Mouse (Mus musculus) heart, postnatal 0 days (tissue): Measurements from ENCODE around the gene Cdk5r2.

Source experiments
- CTCF ChIP-seq: IDR thresholded peaks from 2 replicates; pipeline ENCODE4 v1.5.1; 2016; ENCODE audit warnings: antibody characterized with exemption, control low read depth, low read depth
- EP300 ChIP-seq: IDR thresholded peaks from 2 replicates; pipeline ENCODE4 v1.6.1; 2016; ENCODE audit warnings: antibody characterized with exemption, low read depth

DNA sequence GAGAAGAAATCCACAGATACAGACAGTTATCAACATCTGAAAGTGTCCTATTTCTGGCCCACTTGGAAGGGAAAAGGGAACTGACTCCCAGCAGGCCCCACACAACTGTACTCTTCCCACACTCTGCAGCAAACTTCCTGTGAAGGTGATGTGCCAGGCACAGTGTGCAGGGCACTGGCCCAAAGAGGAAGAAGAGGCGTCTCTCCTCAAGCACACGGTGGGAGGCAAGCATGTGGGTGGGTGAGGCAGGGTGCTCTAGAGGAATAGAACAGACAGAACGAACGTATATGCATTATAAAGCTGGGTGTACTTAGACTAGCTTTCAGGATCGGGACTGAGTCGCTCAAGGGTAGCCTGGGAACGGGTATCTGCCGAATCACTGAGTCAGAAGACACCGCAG is 24.7 kb upstream of the Cdk5r2 start:
- TF ChIP-seq EP300 (no peak), CTCF (no peak)
